Mouse (Mus musculus): ENCODE measurements at regions not wholly inside any gene's neighbourhood (a gene's known extent, or its start where the extent isn't known, plus 50 kb on each side); places are given as distances from the start of the nearest gene placed in this dataset.

- 57% methylated on average over 8 of the region's 8 CpGs for WGBS
- H3K9me3 ChIP-seq (ENCODE audit: low read length), result no peaks in the 10 kb centered on the region
- H3K4me1 ChIP-seq (ENCODE audit: insufficient read depth, low read length), result no peaks in the 10 kb centered on the region
- no peak overlapping the region for H3K9ac ChIP-seq (replicated peaks; ENCODE audit: low read length)
- H3K27me3 ChIP-seq (ENCODE audit: insufficient read depth, low read length), result peaks cover 11% of the 10 kb centered on the region
- H3K4me2 ChIP-seq (replicated peaks; ENCODE audit: low read depth, low read length), result no peak overlapping the region
- H3K27ac ChIP-seq (ENCODE audit: low read length), result no peak overlapping the region
- H3K36me3 ChIP-seq (ENCODE audit: insufficient read depth, low read length), result no peaks in the 10 kb centered on the region
- H3K4me3 ChIP-seq (ENCODE audit: low read length), result no peak overlapping the region
- no peak for ATAC-seq (ENCODE audit: low FRiP score, low TSS enrichment)
These were observed 99.9 kb upstream of the Acsl4 start for GRCm38 (mm10) chrX:142490093-142490717.

- no peak overlapping the region for H3K4me2 ChIP-seq (replicated peaks; ENCODE audit: low read depth, low read length)
- no peak overlapping the region for H3K4me3 ChIP-seq (ENCODE audit: low read length)
- H3K36me3 ChIP-seq (ENCODE audit: insufficient read depth, low read length), result no peaks in the 10 kb centered on the region
- H3K27me3 ChIP-seq (ENCODE audit: insufficient read depth, low read length), result peaks cover 7% of the 10 kb centered on the region; the same call in 1 of the 2 replicates
- 63% methylated on average over 2 of the region's 2 CpGs for WGBS
- H3K9ac ChIP-seq (replicated peaks; ENCODE audit: low read length), result no peak overlapping the region
- H3K27ac ChIP-seq (ENCODE audit: low read length), result no peak overlapping the region
- no peaks in the 10 kb centered on the region for H3K9me3 ChIP-seq (ENCODE audit: low read length)
- H3K4me1 ChIP-seq (ENCODE audit: insufficient read depth, low read length), result no peaks in the 10 kb centered on the region
- ATAC-seq (ENCODE audit: low FRiP score, low TSS enrichment), result no peak
These were observed 110.8 kb upstream of the Acsl4 start for GRCm38 (mm10) chrX:142501094-142501493.

- WGBS, result 68% methylated on average over 2 of the region's 2 CpGs
- ATAC-seq (ENCODE audit: low FRiP score, low TSS enrichment), result no peak
- H3K27ac ChIP-seq (ENCODE audit: low read length), result no peak overlapping the region
- no peaks in the 10 kb centered on the region for H3K36me3 ChIP-seq (ENCODE audit: insufficient read depth, low read length)
- H3K4me3 ChIP-seq (ENCODE audit: low read length), result no peak overlapping the region
- H3K27me3 ChIP-seq (ENCODE audit: insufficient read depth, low read length), result peaks cover 8% of the 10 kb centered on the region; the same call in 1 of the 2 replicates
- no peak overlapping the region for H3K4me2 ChIP-seq (replicated peaks; ENCODE audit: low read depth, low read length)
- H3K4me1 ChIP-seq (ENCODE audit: insufficient read depth, low read length), result no peaks in the 10 kb centered on the region
- H3K9ac ChIP-seq (replicated peaks; ENCODE audit: low read length), result no peak overlapping the region
- no peaks in the 10 kb centered on the region for H3K9me3 ChIP-seq (ENCODE audit: low read length)
These were observed 114.6 kb upstream of the Acsl4 start for GRCm38 (mm10) chrX:142504962-142505361.

GRCm38 (mm10) chrX:142507475-142507874, 117.1 kb upstream of the Acsl4 start:
- Histone ChIP-seq H3K27ac (ENCODE audit: low read length) (no peak overlapping the region), H3K4me1 (ENCODE audit: insufficient read depth, low read length) (no peaks in the 10 kb centered on the region), H3K9me3 (ENCODE audit: low read length) (no peaks in the 10 kb centered on the region), H3K36me3 (ENCODE audit: insufficient read depth, low read length) (no peaks in the 10 kb centered on the region), H3K4me2 (replicated peaks; ENCODE audit: low read depth, low read length) (no peak overlapping the region), H3K4me3 (ENCODE audit: low read length) (no peak overlapping the region), H3K27me3 (ENCODE audit: insufficient read depth, low read length) (peaks cover 4% of the 10 kb centered on the region; the same call in 1 of the 2 replicates), H3K9ac (replicated peaks; ENCODE audit: low read length) (no peak overlapping the region)
- ATAC-seq (ENCODE audit: low FRiP score, low TSS enrichment), result no peak

GRCm38 (mm10) chrX:142516406-142517131, 126.2 kb upstream of the Acsl4 start:
- H3K9ac ChIP-seq (replicated peaks; ENCODE audit: low read length), result no peak overlapping the region
- no peak overlapping the region for H3K27ac ChIP-seq (ENCODE audit: low read length)
- no peak overlapping the region for H3K4me3 ChIP-seq (ENCODE audit: low read length)
- peaks cover 11% of the 10 kb centered on the region for H3K27me3 ChIP-seq (ENCODE audit: insufficient read depth, low read length)
- no peak overlapping the region for H3K4me2 ChIP-seq (replicated peaks; ENCODE audit: low read depth, low read length)
- H3K9me3 ChIP-seq (ENCODE audit: low read length), result no peaks in the 10 kb centered on the region
- H3K4me1 ChIP-seq (ENCODE audit: insufficient read depth, low read length), result no peaks in the 10 kb centered on the region
- H3K36me3 ChIP-seq (ENCODE audit: insufficient read depth, low read length), result no peaks in the 10 kb centered on the region
- ATAC-seq (ENCODE audit: low FRiP score, low TSS enrichment), result no peak
- 81% methylated on average over 5 of the region's 5 CpGs for WGBS

- Histone ChIP-seq H3K27me3 (ENCODE audit: insufficient read depth, low read length) (peaks cover 11% of the 10 kb centered on the region), H3K4me3 (ENCODE audit: low read length) (no peak overlapping the region), H3K9ac (replicated peaks; ENCODE audit: low read length) (no peak overlapping the region), H3K4me2 (replicated peaks; ENCODE audit: low read depth, low read length) (no peak overlapping the region), H3K9me3 (ENCODE audit: low read length) (no peaks in the 10 kb centered on the region), H3K36me3 (ENCODE audit: insufficient read depth, low read length) (no peaks in the 10 kb centered on the region), H3K4me1 (ENCODE audit: insufficient read depth, low read length) (no peaks in the 10 kb centered on the region), H3K27ac (ENCODE audit: low read length) (no peak overlapping the region)
- WGBS, result 82% methylated on average over 5 of the region's 5 CpGs
- ATAC-seq (ENCODE audit: low FRiP score, low TSS enrichment), result no peak
These were observed 126.9 kb upstream of the Acsl4 start for GRCm38 (mm10) chrX:142517205-142517604.

- ATAC-seq (ENCODE audit: low FRiP score, low TSS enrichment), result no peak
These were observed 130.7 kb upstream of the Acsl4 start for GRCm38 (mm10) chrX:142521063-142521462.

GRCm38 (mm10) chrX:142526953-142527352, 136.6 kb upstream of the Acsl4 start:
- H3K27ac ChIP-seq (ENCODE audit: low read length), result no peak overlapping the region
- no peaks in the 10 kb centered on the region for H3K36me3 ChIP-seq (ENCODE audit: insufficient read depth, low read length)
- no peaks in the 10 kb centered on the region for H3K4me1 ChIP-seq (ENCODE audit: insufficient read depth, low read length)
- WGBS, result 33% methylated on average over 1 of the region's 1 CpGs
- no peaks in the 10 kb centered on the region for H3K9me3 ChIP-seq (ENCODE audit: low read length)
- no peak overlapping the region for H3K9ac ChIP-seq (replicated peaks; ENCODE audit: low read length)
- H3K27me3 ChIP-seq (ENCODE audit: insufficient read depth, low read length), result no peaks in the 10 kb centered on the region; the same call in 1 of the 2 replicates
- ATAC-seq (ENCODE audit: low FRiP score, low TSS enrichment), result no peak
- H3K4me2 ChIP-seq (replicated peaks; ENCODE audit: low read depth, low read length), result no peak overlapping the region
- no peak overlapping the region for H3K4me3 ChIP-seq (ENCODE audit: low read length)

More at GRCm38 (mm10) chrX:142521063-142521462, 130.7 kb upstream of the Acsl4 start:
- H3K27ac ChIP-seq (ENCODE audit: low read length), result no peak overlapping the region
- no peaks in the 10 kb centered on the region for H3K9me3 ChIP-seq (ENCODE audit: low read length)
- WGBS, result 83% methylated on average over 4 of the region's 4 CpGs
- no peaks in the 10 kb centered on the region for H3K36me3 ChIP-seq (ENCODE audit: insufficient read depth, low read length)
- no peaks in the 10 kb centered on the region for H3K4me1 ChIP-seq (ENCODE audit: insufficient read depth, low read length)
- no peak overlapping the region for H3K4me2 ChIP-seq (replicated peaks; ENCODE audit: low read depth, low read length)
- H3K9ac ChIP-seq (replicated peaks; ENCODE audit: low read length), result no peak overlapping the region
- H3K4me3 ChIP-seq (ENCODE audit: low read length), result no peak overlapping the region
- peaks cover 3% of the 10 kb centered on the region for H3K27me3 ChIP-seq (ENCODE audit: insufficient read depth, low read length)

GRCm38 (mm10) chrX:142529892-142530291, 139.6 kb upstream of the Acsl4 start:
- Histone ChIP-seq H3K9ac (replicated peaks; ENCODE audit: low read length) (no peak overlapping the region), H3K4me2 (replicated peaks; ENCODE audit: low read depth, low read length) (no peak overlapping the region), H3K4me3 (ENCODE audit: low read length) (no peak overlapping the region), H3K36me3 (ENCODE audit: insufficient read depth, low read length) (no peaks in the 10 kb centered on the region), H3K27ac (ENCODE audit: low read length) (no peak overlapping the region), H3K9me3 (ENCODE audit: low read length) (no peaks in the 10 kb centered on the region), H3K4me1 (ENCODE audit: insufficient read depth, low read length) (no peaks in the 10 kb centered on the region), H3K27me3 (ENCODE audit: insufficient read depth, low read length) (no peaks in the 10 kb centered on the region; the same call in 1 of the 2 replicates)
- 66% methylated on average over 7 of the region's 7 CpGs for WGBS
- no peak for ATAC-seq (ENCODE audit: low FRiP score, low TSS enrichment)

- H3K27me3 ChIP-seq (ENCODE audit: insufficient read depth, low read length), result peaks cover 6% of the 10 kb centered on the region; the same call in 1 of the 2 replicates
- no peak overlapping the region for H3K9ac ChIP-seq (replicated peaks; ENCODE audit: low read length)
- no peaks in the 10 kb centered on the region for H3K9me3 ChIP-seq (ENCODE audit: low read length)
- H3K4me3 ChIP-seq (ENCODE audit: low read length), result no peak overlapping the region
- no peak overlapping the region for H3K27ac ChIP-seq (ENCODE audit: low read length)
- no peaks in the 10 kb centered on the region for H3K4me1 ChIP-seq (ENCODE audit: insufficient read depth, low read length)
- no peaks in the 10 kb centered on the region for H3K36me3 ChIP-seq (ENCODE audit: insufficient read depth, low read length)
- no peak for ATAC-seq (ENCODE audit: low FRiP score, low TSS enrichment)
- H3K4me2 ChIP-seq (replicated peaks; ENCODE audit: low read depth, low read length), result no peak overlapping the region
- WGBS, result 44% methylated on average over 8 of the region's 8 CpGs
These were observed 144.4 kb upstream of the Acsl4 start for GRCm38 (mm10) chrX:142534780-142535179.

Data from kidney, embryonic 16.5 days (tissue).